Mouse (Mus musculus): Measurements from ENCODE around the gene Fbln1. TPM values are rescaled to one million over a fixed set of nuclear protein-coding genes. Genes with fewer than 3 reads are reported as not detected.

The Fbln1 gene
- total and polyA plus RNA-seq, 2 experiments = 0.83 to 1.4 TPM

- no peak for TF ChIP-seq POLR2A (IDR thresholded peaks at IDR 0.05; ENCODE audit: extremely low read depth, insufficient read depth, low read length)
- Histone ChIP-seq H3K79me2 (ENCODE audit: control insufficient read depth, insufficient read depth, low read length) (no peaks in the 10 kb centered on the region), H3K9ac (ENCODE audit: low read depth, low read length) (no peak overlapping the region), H3K27me3 (ENCODE audit: control insufficient read depth, insufficient read depth, low read length) (peaks cover 9% of the 10 kb centered on the region), H3K36me3 (ENCODE audit: control insufficient read depth, insufficient read depth, low read length) (no peaks in the 10 kb centered on the region), H3K4me3 (ENCODE audit: insufficient read depth, low read depth, low read length) (no peak overlapping the region), H3K27ac (replicated peaks; ENCODE audit: insufficient read depth, low read depth, low read length) (no peak overlapping the region), H3K4me1 (ENCODE audit: control insufficient read depth, insufficient read depth, low read length) (no peaks in the 10 kb centered on the region)
- no peak for DNase-seq (ENCODE audit: extremely low read depth, low read depth, low spot score)
- WGBS = 64% methylated on average over 2 of the region's 2 CpGs
These were observed 2.0 kb downstream of the Fbln1 start for GRCm38 (mm10) chr15:85207763-85208162.

- TF ChIP-seq CTCF (IDR thresholded peaks at IDR 0.05; ENCODE audit: low read depth, low read length) (no peak), POLR2A (IDR thresholded peaks at IDR 0.05; ENCODE audit: extremely low read depth, insufficient read depth, low read length) (no peak)
- Histone ChIP-seq H3K79me2 (ENCODE audit: control insufficient read depth, insufficient read depth, low read length) (no peaks in the 10 kb centered on the region), H3K4me1 (ENCODE audit: control insufficient read depth, insufficient read depth, low read length) (no peaks in the 10 kb centered on the region), H3K27me3 (ENCODE audit: control insufficient read depth, insufficient read depth, low read length) (peaks cover 9% of the 10 kb centered on the region), H3K27ac (replicated peaks; ENCODE audit: insufficient read depth, low read depth, low read length) (no peak overlapping the region), H3K4me3 (ENCODE audit: insufficient read depth, low read depth, low read length) (no peak overlapping the region), H3K36me3 (ENCODE audit: control insufficient read depth, insufficient read depth, low read length) (no peaks in the 10 kb centered on the region), H3K9ac (ENCODE audit: low read depth, low read length) (no peak overlapping the region)
- DNase-seq (ENCODE audit: extremely low read depth, low read depth, low spot score) = no peak
- 30% methylated on average over 10 of the region's 10 CpGs for WGBS
These were observed 2.6 kb downstream of the Fbln1 start for GRCm38 (mm10) chr15:85208332-85208731.

DNA sequence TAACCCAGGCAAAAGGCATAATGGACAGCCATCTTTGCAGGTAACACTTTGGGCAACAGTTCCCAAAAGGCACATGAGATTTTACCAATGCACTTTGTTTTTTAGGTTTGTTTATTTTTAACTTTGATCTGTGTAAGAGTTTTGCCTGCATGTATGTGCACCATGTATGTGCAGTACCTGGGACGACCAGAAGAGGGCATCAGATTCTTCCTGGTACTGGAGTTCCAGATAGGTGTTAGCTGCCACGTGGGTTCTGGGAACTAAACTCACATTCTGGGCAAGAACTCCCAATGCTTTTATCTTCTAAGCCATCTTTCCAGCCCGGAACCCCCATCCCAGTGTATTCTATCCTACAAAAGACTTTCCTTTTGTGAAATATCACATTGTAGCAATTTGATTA, 3.6 kb downstream of the Fbln1 start:
- TF ChIP-seq POLR2A (IDR thresholded peaks at IDR 0.05; ENCODE audit: extremely low read depth, insufficient read depth, low read length) (no peak), CTCF (IDR thresholded peaks at IDR 0.05; ENCODE audit: low read depth, low read length) (no peak)
- 91% methylated on average over 3 of the region's 3 CpGs for WGBS
- H3K79me2 ChIP-seq (ENCODE audit: control insufficient read depth, insufficient read depth, low read length) = no peaks in the 10 kb centered on the region
- H3K9ac ChIP-seq (ENCODE audit: low read depth, low read length) = no peak overlapping the region
- DNase-seq (ENCODE audit: extremely low read depth, low read depth, low spot score) = no peak
- no peak overlapping the region for H3K4me3 ChIP-seq (ENCODE audit: insufficient read depth, low read depth, low read length)
- peaks cover 9% of the 10 kb centered on the region for H3K27me3 ChIP-seq (ENCODE audit: control insufficient read depth, insufficient read depth, low read length)
- no peaks in the 10 kb centered on the region for H3K4me1 ChIP-seq (ENCODE audit: control insufficient read depth, insufficient read depth, low read length)
- H3K36me3 ChIP-seq (ENCODE audit: control insufficient read depth, insufficient read depth, low read length) = no peaks in the 10 kb centered on the region
- no peak overlapping the region for H3K27ac ChIP-seq (replicated peaks; ENCODE audit: insufficient read depth, low read depth, low read length)

DNA sequence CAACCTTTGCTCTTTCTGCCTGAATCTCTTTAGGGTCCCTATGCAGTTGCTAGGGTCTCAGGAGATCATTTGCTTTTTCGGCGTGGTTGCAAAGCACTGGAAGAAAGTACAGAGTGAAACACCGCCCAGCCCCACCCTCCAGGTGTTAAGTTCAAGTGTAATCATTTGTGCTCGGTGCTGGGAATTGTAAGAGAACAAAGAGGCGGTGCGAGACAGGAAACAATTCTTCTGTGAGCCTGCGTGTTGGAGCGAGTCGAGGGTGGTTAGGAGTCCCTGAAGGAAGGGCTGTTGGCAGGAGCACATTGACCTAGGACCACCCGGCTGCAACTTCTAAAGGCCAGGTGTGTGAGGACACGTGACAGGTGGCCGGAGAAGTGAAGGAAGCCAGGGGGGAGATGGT, 4.9 kb downstream of the Fbln1 start:
- no peaks in the 10 kb centered on the region for H3K4me1 ChIP-seq (ENCODE audit: control insufficient read depth, insufficient read depth, low read length)
- peaks cover 7% of the 10 kb centered on the region for H3K27me3 ChIP-seq (ENCODE audit: control insufficient read depth, insufficient read depth, low read length)
- H3K4me3 ChIP-seq (ENCODE audit: insufficient read depth, low read depth, low read length) = no peak overlapping the region
- H3K9ac ChIP-seq (ENCODE audit: low read depth, low read length) = no peak overlapping the region
- no peak for TF ChIP-seq POLR2A (IDR thresholded peaks at IDR 0.05; ENCODE audit: extremely low read depth, insufficient read depth, low read length)
- no peak for TF ChIP-seq CTCF (IDR thresholded peaks at IDR 0.05; ENCODE audit: low read depth, low read length)
- no peaks in the 10 kb centered on the region for H3K79me2 ChIP-seq (ENCODE audit: control insufficient read depth, insufficient read depth, low read length)
- 91% methylated on average over 12 of the region's 12 CpGs for WGBS
- no peaks in the 10 kb centered on the region for H3K36me3 ChIP-seq (ENCODE audit: control insufficient read depth, insufficient read depth, low read length)
- H3K27ac ChIP-seq (replicated peaks; ENCODE audit: insufficient read depth, low read depth, low read length) = no peak overlapping the region
- no peak for DNase-seq (ENCODE audit: extremely low read depth, low read depth, low spot score)

- 94% methylated on average over 18 of the region's 18 CpGs for WGBS
- TF ChIP-seq POLR2A (IDR thresholded peaks at IDR 0.05; ENCODE audit: extremely low read depth, insufficient read depth, low read length) (no peak), CTCF (IDR thresholded peaks at IDR 0.05; ENCODE audit: low read depth, low read length) (no peak)
- no peaks in the 10 kb centered on the region for H3K79me2 ChIP-seq (ENCODE audit: control insufficient read depth, insufficient read depth, low read length)
These were observed 5.5 kb downstream of the Fbln1 start for GRCm38 (mm10) chr15:85211101-85211760.

DNA sequence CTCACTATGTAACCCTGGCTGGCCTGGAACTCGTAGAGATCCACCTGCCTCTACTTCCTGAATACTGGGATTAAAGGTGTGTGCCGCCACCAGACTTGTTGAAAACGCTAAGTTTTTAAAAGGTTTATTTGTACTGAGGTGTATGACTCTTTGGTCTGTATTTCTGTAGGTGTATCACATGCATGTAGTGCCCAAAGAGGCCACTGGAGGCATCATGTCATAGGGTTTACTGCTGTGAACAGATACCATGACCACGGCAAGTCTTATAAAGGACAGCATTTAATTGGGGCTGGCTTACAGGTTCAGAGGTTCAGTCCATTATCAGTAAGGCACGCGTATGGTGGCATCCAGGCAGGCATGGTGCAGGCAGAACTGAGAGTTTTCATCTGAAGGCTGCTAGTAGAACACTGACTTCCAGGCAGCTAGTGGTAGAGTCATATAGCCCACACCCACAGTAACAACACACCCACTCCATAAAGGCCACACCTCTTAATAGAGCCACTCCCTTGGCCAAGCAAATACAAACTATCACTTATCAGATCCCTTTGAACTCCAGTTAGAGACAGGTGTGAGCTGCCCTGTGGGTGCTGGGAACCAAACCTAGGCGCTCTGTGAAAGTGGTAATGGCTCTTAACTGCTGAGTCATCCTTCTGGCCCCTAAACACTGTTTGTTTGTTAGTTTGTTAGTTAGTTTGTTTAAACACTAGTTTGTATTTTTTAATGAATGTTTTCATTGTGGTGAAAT, 10.5 kb downstream of the Fbln1 start:
- no peak overlapping the region for H3K4me3 ChIP-seq (ENCODE audit: insufficient read depth, low read depth, low read length)
- no peaks in the 10 kb centered on the region for H3K4me1 ChIP-seq (ENCODE audit: control insufficient read depth, insufficient read depth, low read length)
- no peak for DNase-seq (ENCODE audit: extremely low read depth, low read depth, low spot score)
- 97% methylated on average over 7 of the region's 7 CpGs for WGBS
- no peak for TF ChIP-seq POLR2A (IDR thresholded peaks at IDR 0.05; ENCODE audit: extremely low read depth, insufficient read depth, low read length)
- no peak for TF ChIP-seq CTCF (IDR thresholded peaks at IDR 0.05; ENCODE audit: low read depth, low read length)
- no peak overlapping the region for H3K9ac ChIP-seq (ENCODE audit: low read depth, low read length)
- no peaks in the 10 kb centered on the region for H3K36me3 ChIP-seq (ENCODE audit: control insufficient read depth, insufficient read depth, low read length)
- no peak overlapping the region for H3K27ac ChIP-seq (replicated peaks; ENCODE audit: insufficient read depth, low read depth, low read length)
- H3K79me2 ChIP-seq (ENCODE audit: control insufficient read depth, insufficient read depth, low read length) = no peaks in the 10 kb centered on the region
- no peaks in the 10 kb centered on the region for H3K27me3 ChIP-seq (ENCODE audit: control insufficient read depth, insufficient read depth, low read length)

More at GRCm38 (mm10) chr15:85211101-85211760, 5.5 kb downstream of the Fbln1 start:
- H3K4me1 ChIP-seq (ENCODE audit: control insufficient read depth, insufficient read depth, low read length) = no peaks in the 10 kb centered on the region
- no peak overlapping the region for H3K27ac ChIP-seq (replicated peaks; ENCODE audit: insufficient read depth, low read depth, low read length)
- no peak for DNase-seq (ENCODE audit: extremely low read depth, low read depth, low spot score)
- no peak overlapping the region for H3K9ac ChIP-seq (ENCODE audit: low read depth, low read length)
- peaks cover 1% of the 10 kb centered on the region; the same call in 1 of the 2 replicates for H3K27me3 ChIP-seq (ENCODE audit: control insufficient read depth, insufficient read depth, low read length)
- no peaks in the 10 kb centered on the region for H3K36me3 ChIP-seq (ENCODE audit: control insufficient read depth, insufficient read depth, low read length)
- no peak overlapping the region for H3K4me3 ChIP-seq (ENCODE audit: insufficient read depth, low read depth, low read length)
